Mouse (Mus musculus) erythroblast, embryonic 14.5 days (primary cell): ENCODE measurements around the gene Magix.

Experiments
- GATA1 ChIP-seq: IDR thresholded peaks from 2 replicates; pipeline ENCODE4 v1.6.1; 2012; ENCODE audit warnings: low read length, inconsistent platforms, mixed read lengths
- TAL1 ChIP-seq: IDR thresholded peaks from 3 replicates; pipeline ENCODE4 v1.6.1; 2012; ENCODE audit warnings: low read length, inconsistent platforms, mixed read lengths

- TF ChIP-seq TAL1 (no peak), GATA1 (no peak)
Measured at GRCm38 (mm10) chrX:7658785-7659589, 22.1 kb downstream of the Magix start.
